Mouse (Mus musculus): ENCODE measurements around the gene Tuba1b. TPM values are rescaled to one million over a fixed set of nuclear protein-coding genes. Genes with fewer than 3 reads are reported as not detected.
A peak's percentile ranks its signal among the peaks of the same experiment; 100 is the strongest.
"Not testable (repeated sequence)": the region's sequence is repeated elsewhere in the genome, so short reads cannot be mapped to it uniquely, and the experiment has no call there.

Gene Tuba1b
- total RNA-seq, 2 experiments from 2014 or later: 873 to 889 TPM

GRCm38 (mm10) chr15:98953401-98954356, 19.3 kb upstream of the Tuba1b start, which contains the start of the genes Gm49450 and Tuba1a:
Gene Gm49450 (minus strand): TSS chr15:98953551.
Gene Tuba1a (minus strand): TSS chr15:98953703.
- peak; percentile 93 for DNase-seq

- peak; percentile 79 for DNase-seq
These were observed 18.5 kb upstream of the Tuba1b start for GRCm38 (mm10) chr15:98952751-98953400.

GRCm38 (mm10) chr15:98952063-98952455, 17.7 kb upstream of the Tuba1b start:
- DNase-seq: no peak

GRCm38 (mm10) chr15:98951122-98952062, 17.0 kb upstream of the Tuba1b start:
- DNase-seq: not testable (repeated sequence)

GRCm38 (mm10) chr15:98949607-98949892, 15.2 kb upstream of the Tuba1b start:
- DNase-seq: no peak

GRCm38 (mm10) chr15:98948857-98949606, 14.7 kb upstream of the Tuba1b start:
- DNase-seq: no peak

GRCm38 (mm10) chr15:98948382-98948781, 14.0 kb upstream of the Tuba1b start:
- no peak for DNase-seq

- no peak for DNase-seq
These were observed 13.5 kb upstream of the Tuba1b start for GRCm38 (mm10) chr15:98947884-98948283.

GRCm38 (mm10) chr15:98943133-98943532, 8.8 kb upstream of the Tuba1b start:
- no peak for DNase-seq

GRCm38 (mm10) chr15:98942081-98942480, 7.7 kb upstream of the Tuba1b start:
- DNase-seq: no peak

GRCm38 (mm10) chr15:98941539-98941938, 7.2 kb upstream of the Tuba1b start:
- DNase-seq: no peak

- DNase-seq: no peak
These were observed 6.5 kb upstream of the Tuba1b start for GRCm38 (mm10) chr15:98940816-98941215.

GRCm38 (mm10) chr15:98933833-98934216, 540 bp downstream of the Tuba1b start:
- peak; percentile 97 for DNase-seq

- DNase-seq: peak; percentile 29
These were observed 1.2 kb downstream of the Tuba1b start for GRCm38 (mm10) chr15:98933004-98933671.

- DNase-seq: no peak
These were observed 3.4 kb downstream of the Tuba1b start for GRCm38 (mm10) chr15:98930998-98931397.

GRCm38 (mm10) chr15:98930017-98930734, 4.2 kb downstream of the Tuba1b start:
- DNase-seq: no peak

GRCm38 (mm10) chr15:98928598-98929240, 5.6 kb downstream of the Tuba1b start:
- DNase-seq: peak; percentile 82

- no peak for DNase-seq
These were observed 6.8 kb downstream of the Tuba1b start for GRCm38 (mm10) chr15:98927566-98927965.

GRCm38 (mm10) chr15:98924682-98925081, 9.7 kb downstream of the Tuba1b start:
- DNase-seq: no peak

- no peak for DNase-seq
These were observed 11.3 kb downstream of the Tuba1b start for GRCm38 (mm10) chr15:98923031-98923537.

Data from heart, postnatal 4 days (tissue).